ENCODE assay signal across 28 mouse cellular contexts in genomic region chr10:94477366-94478225, GRCm38 (mm10).
"Had no signal": no experiment of that assay in that cellular context is flagged by ENCODE, and none has a peak within 500 bp of the region (broad histone marks: within the 10 kb centered on the region; RNA-seq: fewer than 3 reads in every experiment).

No protein-coding gene starts in this region.

- H3K4me3 ChIP-seq: gastrocnemius, adult 2 months; heart, embryonic 10.5 days; heart, embryonic 12.5 days; hindbrain, embryonic 10.5 days; hindbrain, embryonic 12.5 days; intestine, embryonic 15.5 days; kidney, embryonic 15.5 days; limb, embryonic 10.5 days; limb, embryonic 12.5 days; liver, embryonic 13.5 days; liver, embryonic 15.5 days had no signal

- H3K4me2 ChIP-seq: heart, embryonic 12.5 days; hindbrain, embryonic 12.5 days; hindbrain, embryonic 14.5 days; intestine, embryonic 15.5 days; kidney, embryonic 15.5 days; limb, embryonic 12.5 days; liver, embryonic 13.5 days; liver, embryonic 15.5 days had no signal

- ATAC-seq: hindbrain, embryonic 16.5 days; inflammation-experienced regulatory T-cells, adult 6 months; intestine, embryonic 15.5 days; liver, postnatal 0 days had no signal

- H3K9ac ChIP-seq: heart, embryonic 12.5 days; hindbrain, embryonic 12.5 days; hindbrain, embryonic 14.5 days; intestine, embryonic 15.5 days; kidney, embryonic 15.5 days; limb, embryonic 12.5 days; liver, embryonic 13.5 days; liver, embryonic 15.5 days; liver, postnatal 0 days had no signal

- DNase-seq: gastrocnemius, adult 2 months; gastrocnemius, postnatal 10 days; gastrocnemius, postnatal 25 days; heart, adult 18-20 months; heart, postnatal 10 days; heart, postnatal 4 days; kidney, adult 11 months; kidney, adult 2 months; kidney, adult 9 months; kidney, postnatal 14 days; layer of hippocampus, adult 9-11 months; layer of hippocampus, postnatal 36 days; liver; liver, embryonic 13.5 days; liver, postnatal 0 days had no signal

- H3K4me1 ChIP-seq: heart, embryonic 10.5 days; hindbrain, embryonic 12.5 days; intestine, embryonic 15.5 days; limb, embryonic 10.5 days; limb, embryonic 12.5 days; liver, embryonic 13.5 days; liver, embryonic 15.5 days had no signal

- H3K36me3 ChIP-seq: heart, embryonic 10.5 days; heart, embryonic 12.5 days; hindbrain, embryonic 10.5 days; hindbrain, embryonic 12.5 days; intestine, embryonic 15.5 days; kidney, embryonic 15.5 days; limb, embryonic 12.5 days; liver, embryonic 13.5 days; liver, embryonic 15.5 days had no signal

- H3K9me3 ChIP-seq: intestine, embryonic 15.5 days had no signal

- H3K27ac ChIP-seq: gastrocnemius, adult 2 months; heart, embryonic 10.5 days; hindbrain, embryonic 10.5 days; hindbrain, embryonic 12.5 days; hindbrain, embryonic 14.5 days; intestine, embryonic 15.5 days; kidney, embryonic 15.5 days; kidney, postnatal 0 days; limb, embryonic 10.5 days; limb, embryonic 12.5 days; liver, embryonic 13.5 days; liver, embryonic 15.5 days had no signal

- H3K27me3 ChIP-seq: heart, embryonic 12.5 days; hindbrain, embryonic 12.5 days; intestine, embryonic 15.5 days; kidney, embryonic 15.5 days; liver, embryonic 13.5 days; liver, embryonic 15.5 days had no signal
